Mouse (Mus musculus): Measurements from ENCODE around the gene Klf2.

GRCm38 (mm10) chr8:72302986-72303612 is 15.7 kb upstream of the Klf2 start:
- TF ChIP-seq CTCF (IDR thresholded peaks at IDR 0.05; ENCODE audit: low read depth, low read length) (no peak), GATA1 (IDR thresholded peaks at IDR 0.05; ENCODE audit: borderline replicate concordance, low read length) (no peak), TAL1 (conservative IDR thresholded peaks at IDR 0.05; ENCODE audit: low read depth, low read length) (no peak), POLR2AphosphoS5 (IDR thresholded peaks at IDR 0.05; ENCODE audit: insufficient replicate concordance, low read depth, low read length) (no peak), GATA2 (IDR thresholded peaks at IDR 0.05; ENCODE audit: borderline replicate concordance, low read depth, low read length) (no peak)

Measured in G1E (cell line).